Mouse (Mus musculus) heart, postnatal 0 days (tissue): ENCODE measurements at regions not wholly inside any gene's neighbourhood (a gene's known extent, or its start where the extent isn't known, plus 50 kb on each side); places are given as distances from the start of the nearest gene placed in this dataset.
"Not testable (repeated sequence)": the region's sequence is repeated elsewhere in the genome, so short reads cannot be mapped to it uniquely, and the experiment has no call there.

ENCODE experiments used
- CTCF ChIP-seq: IDR thresholded peaks from 2 replicates; pipeline ENCODE4 v1.5.1; 2016; ENCODE audit warnings: antibody characterized with exemption, control low read depth, low read depth
- EP300 ChIP-seq: IDR thresholded peaks from 2 replicates; pipeline ENCODE4 v1.6.1; 2016; ENCODE audit warnings: antibody characterized with exemption, low read depth

DNA sequence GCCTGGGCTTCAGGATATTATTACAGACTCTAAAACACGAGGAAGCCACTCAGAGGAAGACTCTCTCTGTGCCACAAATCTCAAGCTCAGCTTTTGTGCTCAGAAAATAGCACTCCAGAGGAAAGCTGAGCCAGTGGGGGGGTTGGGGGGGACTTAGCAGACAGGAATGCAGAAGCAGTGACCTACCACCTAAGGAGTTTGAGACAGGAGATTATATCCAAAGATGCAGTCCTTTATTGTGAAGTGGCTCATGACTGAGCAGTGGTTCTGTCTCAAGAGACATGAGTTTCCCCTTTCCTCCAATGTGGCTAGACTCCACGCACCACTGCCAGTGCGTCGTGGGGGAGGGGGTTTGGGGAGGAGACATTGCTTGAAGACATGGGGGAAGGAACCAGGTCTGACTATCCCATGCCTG, 52.6 kb upstream of the Slc2a12 start:
- not testable (repeated sequence) for TF ChIP-seq CTCF, EP300
